Comparison of ENCODE assay signal across 9 mouse cellular contexts in the genomic region with DNA sequence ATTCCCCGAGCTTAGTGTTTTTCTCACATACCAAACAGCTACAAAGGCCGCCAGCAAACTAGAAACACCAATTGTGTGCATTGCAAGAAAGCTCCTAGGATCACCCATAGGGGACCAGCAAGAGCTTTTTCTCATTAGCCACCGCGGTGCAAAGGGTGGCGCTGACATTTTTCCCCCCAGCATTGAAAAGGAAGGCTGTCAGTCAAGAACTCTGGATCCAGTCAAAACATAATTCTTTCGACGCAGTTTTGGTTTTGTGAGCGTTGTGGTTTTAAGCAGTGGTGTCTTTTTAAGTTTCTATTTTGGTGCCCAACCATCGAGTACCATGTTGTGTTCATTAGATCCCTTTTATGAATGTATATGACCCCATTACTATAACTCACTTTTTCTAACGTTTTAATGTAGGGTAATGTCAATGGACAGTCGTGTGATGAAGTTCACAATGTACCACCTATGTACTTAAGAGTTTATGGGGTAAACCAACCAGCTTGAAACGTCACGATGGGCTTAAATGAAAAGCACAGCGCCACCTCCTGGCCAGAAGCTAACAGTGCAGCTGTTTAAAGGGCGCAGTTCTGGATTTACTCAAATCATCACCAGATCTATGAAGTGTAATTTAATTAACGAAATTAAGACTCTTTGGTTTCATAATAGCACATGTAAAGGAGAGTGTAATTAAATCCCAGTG. TPM values are rescaled to one million over a fixed set of nuclear protein-coding genes. Genes with fewer than 3 reads are reported as not detected.
A peak's percentile ranks its signal among the peaks of the same experiment; 100 is the strongest.
DNase-seq lines count a peak whose midpoint lies in the region; ATAC-seq and TF ChIP-seq lines count a peak whose summit lies in the region.
"Had no signal": no experiment of that assay in that cellular context is flagged by ENCODE, and none has a peak within 500 bp of the region (broad histone marks: within the 10 kb centered on the region; RNA-seq: fewer than 3 reads in every experiment).

No protein-coding gene starts in this region.

- H3K4me3 ChIP-seq in embryonic facial prominence, embryonic 11.5 days (ENCODE audit: low read depth, low read length): no peak overlapping the region
- no peak overlapping the region for H3K4me3 ChIP-seq in embryonic facial prominence, embryonic 10.5 days
- H3K4me3 ChIP-seq in midbrain, postnatal 0 days (ENCODE audit: low read depth, low read length): no peak overlapping the region
- H3K4me3 ChIP-seq in midbrain, embryonic 10.5 days: no peak overlapping the region
- H3K4me3 ChIP-seq: forebrain, embryonic 15.5 days had no signal

- H3K27ac ChIP-seq in embryonic facial prominence, embryonic 11.5 days (replicated peaks; ENCODE audit: low read depth, low read length): no peak overlapping the region
- H3K27ac ChIP-seq in embryonic facial prominence, embryonic 10.5 days (replicated peaks): no peak overlapping the region
- no peak overlapping the region for H3K27ac ChIP-seq in midbrain, postnatal 0 days (ENCODE audit: low read depth, low read length)
- no peak overlapping the region for H3K27ac ChIP-seq in midbrain, embryonic 10.5 days (replicated peaks)

- TF ChIP-seq CTCF in midbrain, postnatal 0 days (IDR thresholded peaks at IDR 0.05): peak; percentile 84

- WGBS in embryonic facial prominence, embryonic 11.5 days: 62% methylated on average over 16 of the region's 16 CpGs
- WGBS in embryonic facial prominence, embryonic 10.5 days: 65% methylated on average over 16 of the region's 16 CpGs
- 62% methylated on average over 16 of the region's 16 CpGs for WGBS in midbrain, postnatal 0 days
- WGBS in midbrain, embryonic 10.5 days: 65% methylated on average over 16 of the region's 16 CpGs

- H3K9me3 ChIP-seq in embryonic facial prominence, embryonic 11.5 days (replicated peaks; ENCODE audit: control insufficient read depth, low read length): no peaks in the 10 kb centered on the region
- H3K9me3 ChIP-seq in embryonic facial prominence, embryonic 10.5 days: no peaks in the 10 kb centered on the region
- H3K9me3 ChIP-seq in midbrain, postnatal 0 days (ENCODE audit: low read length): no peaks in the 10 kb centered on the region
- no peaks in the 10 kb centered on the region for H3K9me3 ChIP-seq in midbrain, embryonic 10.5 days (replicated peaks)
- H3K9me3 ChIP-seq: forebrain, embryonic 15.5 days had no signal

- H3K9ac ChIP-seq in embryonic facial prominence, embryonic 11.5 days (replicated peaks; ENCODE audit: low read length): no peak overlapping the region
- no peak overlapping the region for H3K9ac ChIP-seq in midbrain, postnatal 0 days (replicated peaks; ENCODE audit: low read length, poor library complexity, severe bottlenecking)
- H3K9ac ChIP-seq: forebrain, embryonic 15.5 days had no signal

- peak; percentile 30 for DNase-seq in embryonic facial prominence, embryonic 11.5 days (ENCODE audit: low spot score)
- DNase-seq in embryonic facial prominence, embryonic 10.5 days (ENCODE audit: low spot score): no peak
- peak; percentile 54 for DNase-seq in midbrain, postnatal 0 days (ENCODE audit: low spot score)
- DNase-seq in midbrain, embryonic 10.5 days (ENCODE audit: low spot score): no peak
- peak; percentile 54 for DNase-seq in c-Kit-positive CD71-positive TER-119-positive erythroid progenitor cells, embryonic 14.5 days (ENCODE audit: low spot score)
- DNase-seq in natural killer cell, adult 2 months (ENCODE audit: low spot score in 2 of 2): peak; percentile 16 to 42
- no peak for DNase-seq in urinary bladder, adult 2 months (ENCODE audit: low spot score)
- no peak for DNase-seq in urinary bladder, postnatal 10 days (ENCODE audit: low spot score)

- H3K36me3 ChIP-seq in embryonic facial prominence, embryonic 11.5 days (replicated peaks; ENCODE audit: control insufficient read depth, insufficient read depth, low read depth, low read length): no peaks in the 10 kb centered on the region
- H3K36me3 ChIP-seq in embryonic facial prominence, embryonic 10.5 days (replicated peaks): no peaks in the 10 kb centered on the region
- no peaks in the 10 kb centered on the region for H3K36me3 ChIP-seq in midbrain, postnatal 0 days (ENCODE audit: insufficient read depth, low read length)
- no peaks in the 10 kb centered on the region for H3K36me3 ChIP-seq in midbrain, embryonic 10.5 days
- H3K36me3 ChIP-seq: forebrain, embryonic 15.5 days had no signal

- H3K27me3 ChIP-seq in embryonic facial prominence, embryonic 11.5 days (ENCODE audit: control insufficient read depth, insufficient read depth, low read length): no peaks in the 10 kb centered on the region
- no peaks in the 10 kb centered on the region for H3K27me3 ChIP-seq in embryonic facial prominence, embryonic 10.5 days (replicated peaks; ENCODE audit: low read depth, poor library complexity, severe bottlenecking)
- H3K27me3 ChIP-seq in midbrain, postnatal 0 days (ENCODE audit: insufficient read depth, low read length): no peaks in the 10 kb centered on the region
- H3K27me3 ChIP-seq in midbrain, embryonic 10.5 days (ENCODE audit: low read depth, poor library complexity, severe bottlenecking): peaks cover 14% of the 10 kb centered on the region
- H3K27me3 ChIP-seq: forebrain, embryonic 15.5 days had no signal

- ATAC-seq in embryonic facial prominence, embryonic 11.5 days (replicated peaks; ENCODE audit: insufficient number of reproducible peaks, low FRiP score, low TSS enrichment, low read depth): no peak
- ATAC-seq in midbrain, postnatal 0 days (ENCODE audit: low FRiP score): no peak
- ATAC-seq: forebrain, embryonic 15.5 days had no signal

- H3K4me2 ChIP-seq in embryonic facial prominence, embryonic 11.5 days (ENCODE audit: low read depth, low read length): no peak overlapping the region
- no peak overlapping the region for H3K4me2 ChIP-seq in midbrain, postnatal 0 days (ENCODE audit: low read depth, low read length, poor library complexity, severe bottlenecking)
- H3K4me2 ChIP-seq: forebrain, embryonic 15.5 days had no signal

- no peaks in the 10 kb centered on the region for H3K4me1 ChIP-seq in embryonic facial prominence, embryonic 11.5 days (ENCODE audit: control insufficient read depth, insufficient read depth, low read length)
- peaks cover 4% of the 10 kb centered on the region; the same call in 1 of the 2 replicates for H3K4me1 ChIP-seq in embryonic facial prominence, embryonic 10.5 days
- H3K4me1 ChIP-seq in midbrain, postnatal 0 days (ENCODE audit: insufficient read depth, low read length): no peaks in the 10 kb centered on the region
- peaks cover 19% of the 10 kb centered on the region for H3K4me1 ChIP-seq in midbrain, embryonic 10.5 days

RNA-seq across cellular contexts. Expression of gene Rpap3, which starts 40.5 kb away (rescaled TPM):
- 54.7 and 54.9 TPM in 2 replicates for polyA plus RNA-seq in embryonic facial prominence, embryonic 11.5 days (2014; fragmentation: Nextera tagmentation; extraction: Ambion mirVana)
- polyA plus RNA-seq in embryonic facial prominence, embryonic 10.5 days (2016; fragmentation: Nextera tagmentation; extraction: Ambion mirVana): 38.8 and 40.2 TPM in 2 replicates
- total RNA-seq in midbrain, postnatal 0 days (2014; rRNA removed): 21.8 and 35.2 TPM in 2 replicates
- polyA plus RNA-seq in midbrain, postnatal 0 days (2015; fragmentation: Nextera tagmentation; extraction: Ambion mirVana): 44.4 and 46.2 TPM in 2 replicates
- polyA plus RNA-seq in midbrain, embryonic 10.5 days (2016; fragmentation: Nextera tagmentation; extraction: Ambion mirVana): 40.4 and 41.7 TPM in 2 replicates
- 23.5 and 26.0 TPM in 2 replicates for polyA plus RNA-seq in urinary bladder, adult 2 months (2012; rRNA removed)

Comparison
In these comparisons a context has a peak if more than half of its experiments do, and no peak if none do; other contexts are left out.
1. DNase-seq: peak in embryonic facial prominence, embryonic 11.5 days (single experiment), midbrain, postnatal 0 days (single experiment), c-Kit-positive CD71-positive TER-119-positive erythroid progenitor cells, embryonic 14.5 days (single experiment) and natural killer cell, adult 2 months (2 of 2); none in embryonic facial prominence, embryonic 10.5 days (single experiment), midbrain, embryonic 10.5 days (single experiment), urinary bladder, adult 2 months (single experiment) and urinary bladder, postnatal 10 days (single experiment).